Mouse (Mus musculus) limb, embryonic 13.5 days (tissue): ENCODE results near the gene Tyr. TPM values are rescaled to one million over a fixed set of nuclear protein-coding genes. Genes with fewer than 3 reads are reported as not detected.
"Not testable (repeated sequence)": the region's sequence is repeated elsewhere in the genome, so short reads cannot be mapped to it uniquely, and the experiment has no call there.

ENCODE experiments used
- ATAC-seq: fragments of 200-750 bp; cut with Nextera tagmentation; 2 replicates; pipeline ENCODE4 v1.8.0; 2017; ENCODE audit warnings: low read depth, moderate number of reproducible peaks, moderate TSS enrichment; ENCODE audit not compliant: low FRiP score
- H3K27ac ChIP-seq: fragments of 300-500 bp; sonication (generic); 2 replicates; pipeline ENCODE4 v1.5.1; 2015; ENCODE audit warnings: inconsistent platforms, mild to moderate bottlenecking, moderate library complexity
- H3K27me3 ChIP-seq: fragments of 300-500 bp; sonication (generic); 2 replicates; pipeline ENCODE4 v1.6.1; 2015; ENCODE audit warnings: mild to moderate bottlenecking, inconsistent platforms
- H3K36me3 ChIP-seq: fragments of 300-500 bp; sonication (generic); 2 replicates; pipeline ENCODE4 v1.6.1; 2015; ENCODE audit warnings: inconsistent platforms, mild to moderate bottlenecking, moderate library complexity
- H3K4me1 ChIP-seq: fragments of 300-500 bp; sonication (generic); 2 replicates; pipeline ENCODE4 v1.6.1; 2015; ENCODE audit warnings: inconsistent platforms
- H3K4me2 ChIP-seq: fragments of 300-500 bp; sonication (generic); replicated peaks from 2 replicates; pipeline ENCODE4 v1.6.1; 2015; ENCODE audit warnings: inconsistent platforms, mild to moderate bottlenecking, moderate library complexity
- H3K4me3 ChIP-seq: fragments of 300-500 bp; sonication (generic); 2 replicates; pipeline ENCODE4 v1.5.1; 2015; ENCODE audit warnings: moderate library complexity, mild to moderate bottlenecking, inconsistent platforms
- H3K9ac ChIP-seq: fragments of 300-500 bp; sonication (generic); 2 replicates; pipeline ENCODE4 v1.6.1; 2015; ENCODE audit warnings: mild to moderate bottlenecking, inconsistent platforms
- H3K9me3 ChIP-seq: fragments of 300-500 bp; sonication (generic); 2 replicates; pipeline ENCODE4 v1.6.1; 2016; ENCODE audit warnings: inconsistent platforms
- WGBS: fragments of 180-500 bp; shearing (Covaris S2); methylation state at CpG from one replicate; pipeline ENCODE4 v1.1.7; 2015; 5-methylcytosine and 5-hydroxymethylcytosine counted together
- polyA plus RNA-seq: library from polyadenylated mRNA; unstranded; fragments of >200 nt; fragmentation: Nextera tagmentation; extraction: Ambion mirVana; gene quantifications from 2 replicates; pipeline ENCODE4 v1.2.1, GENCODE M21; 2015

Tyr gene
- polyA plus RNA-seq, result 0.13 and 0.52 TPM in 2 replicates

DNA sequence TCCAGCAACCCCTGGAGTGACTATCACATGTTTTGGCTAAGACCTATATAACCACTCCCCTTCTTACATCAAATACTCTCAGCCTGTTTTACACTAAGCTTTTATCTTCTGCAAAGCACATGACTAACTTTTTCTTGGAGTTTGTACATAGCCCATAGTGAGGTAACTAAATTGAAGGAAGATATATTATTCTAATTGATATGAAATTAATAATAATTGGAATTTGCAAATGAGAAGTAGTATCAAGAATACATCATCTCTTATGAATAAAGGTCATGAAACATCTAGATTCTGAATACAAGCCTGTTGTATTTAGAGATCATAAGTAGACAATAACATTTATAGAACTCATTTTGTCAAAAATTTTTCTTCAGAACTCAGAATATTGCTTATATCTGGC, at the start of gene Tyr:
Gene Tyr (minus strand): TSS at position 101 of the 400 bp plus-strand sequence.
- Histone ChIP-seq H3K36me3 (no peaks in the 10 kb centered on the region), H3K4me1 (no peaks in the 10 kb centered on the region), H3K4me2 (no peak within 1 kb of the TSS), H3K27me3 (no peaks in the 10 kb centered on the region), H3K9me3 (no peaks in the 10 kb centered on the region), H3K9ac (no peak within 1 kb of the TSS), H3K27ac (no peak within 1 kb of the TSS), H3K4me3 (no peak within 1 kb of the TSS)
- ATAC-seq, result no peak

DNA sequence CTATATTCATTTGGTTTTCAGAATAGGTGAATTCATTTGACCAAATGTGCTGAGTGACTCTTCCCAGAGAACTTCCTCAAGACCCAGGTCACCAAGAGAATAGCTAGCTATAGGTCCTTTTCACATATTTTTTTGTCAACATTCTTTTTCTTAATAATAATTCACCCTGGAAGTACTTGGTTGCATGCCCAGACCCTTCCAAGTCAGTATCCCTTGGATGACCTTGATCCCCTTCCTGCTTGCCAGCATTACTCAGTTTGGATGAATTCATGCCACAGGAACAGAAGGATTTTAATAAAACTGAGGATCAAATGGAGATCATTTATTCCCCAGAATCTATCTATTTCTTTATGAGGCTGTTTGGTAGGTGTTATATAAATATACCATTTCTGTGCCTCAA, 45.7 kb upstream of the Tyr start:
- Histone ChIP-seq H3K27me3 (no peaks in the 10 kb centered on the region), H3K36me3 (no peaks in the 10 kb centered on the region), H3K9ac (no peak overlapping the region), H3K9me3 (no peaks in the 10 kb centered on the region), H3K4me3 (no peak overlapping the region), H3K27ac (no peak overlapping the region), H3K4me2 (no peak overlapping the region), H3K4me1 (no peaks in the 10 kb centered on the region)
- ATAC-seq, result no peak

DNA sequence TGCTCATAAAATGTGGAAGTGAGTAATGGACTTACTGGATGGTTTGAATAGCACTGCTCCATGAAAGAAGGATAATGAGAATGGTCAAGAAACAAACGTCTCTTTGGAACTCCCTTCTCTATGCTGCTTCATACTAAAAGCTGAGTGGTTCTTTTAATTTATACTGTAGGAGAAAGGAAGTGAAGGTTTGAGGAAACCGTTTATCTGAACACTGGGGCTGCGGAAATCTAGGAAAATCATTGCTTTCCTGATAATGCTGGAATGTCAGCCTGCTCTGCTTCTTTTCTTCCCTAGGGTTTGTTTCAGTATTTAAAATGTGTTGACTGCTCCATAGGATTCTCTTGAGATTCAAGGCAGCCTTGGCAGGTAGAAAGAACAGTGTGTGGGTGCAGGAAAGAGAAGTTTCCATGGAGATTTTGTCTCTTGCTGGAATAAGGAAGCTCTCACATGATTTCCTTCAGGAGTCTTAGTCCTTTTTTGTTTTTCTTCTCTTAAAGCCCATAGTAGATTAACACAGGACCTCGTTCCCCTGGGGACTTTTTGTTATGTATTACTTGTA, 891 bp upstream of the Tyr start:
- H3K27me3 ChIP-seq, result no peaks in the 10 kb centered on the region
- WGBS, result 22% methylated on average over 4 of the region's 4 CpGs
- ATAC-seq, result no peak
- no peaks in the 10 kb centered on the region for H3K9me3 ChIP-seq
- no peak overlapping the region for H3K4me2 ChIP-seq
- H3K4me1 ChIP-seq, result no peaks in the 10 kb centered on the region
- no peak overlapping the region for H3K27ac ChIP-seq
- no peak overlapping the region for H3K9ac ChIP-seq
- H3K4me3 ChIP-seq, result no peak overlapping the region
- H3K36me3 ChIP-seq, result no peaks in the 10 kb centered on the region

DNA sequence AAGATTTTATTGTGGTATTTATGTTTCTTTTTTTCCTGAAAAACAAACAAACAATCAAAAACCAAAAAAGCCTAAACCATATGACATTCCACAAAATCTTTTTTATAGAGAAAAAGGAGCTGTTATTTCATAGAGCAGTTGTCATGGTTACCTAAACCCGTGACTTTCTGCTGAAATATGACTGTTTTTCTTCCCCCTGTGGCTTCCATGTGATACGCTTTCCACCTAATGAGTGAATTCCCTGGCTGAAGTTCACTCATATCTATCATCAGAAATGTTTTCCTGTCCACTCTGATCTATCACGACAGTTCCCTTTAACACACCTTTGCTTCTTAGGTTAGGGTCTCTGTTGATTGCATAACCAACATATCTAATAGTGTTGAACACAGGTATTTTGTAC, 5.3 kb downstream of the Tyr start:
- Histone ChIP-seq H3K4me1 (no peaks in the 10 kb centered on the region), H3K27ac (no peak overlapping the region), H3K4me2 (no peak overlapping the region), H3K9me3 (no peaks in the 10 kb centered on the region), H3K4me3 (no peak overlapping the region), H3K36me3 (no peaks in the 10 kb centered on the region), H3K27me3 (no peaks in the 10 kb centered on the region), H3K9ac (no peak overlapping the region)
- no peak for ATAC-seq
- 78% methylated on average over 3 of the region's 3 CpGs for WGBS

DNA sequence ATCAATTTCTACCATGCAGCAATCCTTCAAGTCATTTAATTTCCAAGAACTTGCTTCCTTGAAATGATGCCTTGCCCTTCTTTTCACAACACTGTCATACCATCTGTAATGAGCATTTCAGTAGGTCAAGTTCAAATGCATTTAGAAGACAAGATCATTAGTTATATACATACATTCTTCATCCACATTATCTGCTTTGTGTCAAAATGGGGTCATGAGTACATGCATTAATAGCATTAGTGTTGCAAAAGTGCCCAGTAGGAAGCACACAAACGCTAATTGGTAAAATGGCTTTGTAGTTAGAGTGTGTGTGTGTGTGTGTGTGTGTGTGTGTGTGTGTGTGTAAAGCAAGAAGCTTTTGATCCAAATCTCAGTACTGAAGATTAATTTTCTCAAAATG, 80.0 kb downstream of the Tyr start:
- ATAC-seq, result no peak
- Histone ChIP-seq H3K27ac (no peak overlapping the region), H3K4me3 (no peak overlapping the region), H3K27me3 (no peaks in the 10 kb centered on the region), H3K9ac (no peak overlapping the region), H3K9me3 (no peaks in the 10 kb centered on the region), H3K4me2 (no peak overlapping the region), H3K36me3 (no peaks in the 10 kb centered on the region), H3K4me1 (no peaks in the 10 kb centered on the region)
- WGBS, result 76% methylated on average over 1 of the region's 1 CpGs

DNA sequence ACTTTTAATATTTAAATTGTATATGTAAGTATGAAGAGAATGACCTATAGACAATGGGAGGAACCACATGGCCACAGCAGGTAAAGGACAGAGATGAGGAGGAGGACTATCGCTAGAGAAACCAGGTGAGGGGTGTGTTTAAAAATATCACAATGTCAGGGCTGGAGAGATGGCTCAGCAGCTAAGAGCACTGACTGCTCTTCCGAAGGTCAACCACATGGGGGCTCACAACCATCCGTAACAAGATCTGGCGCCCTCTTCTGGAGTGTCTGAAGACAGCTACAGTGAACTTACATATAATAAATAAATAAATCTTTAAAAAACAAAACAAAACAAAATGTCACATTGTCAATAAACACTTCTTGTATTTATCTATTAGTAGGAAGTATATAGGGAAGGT, 81.9 kb downstream of the Tyr start:
- 14% methylated on average over 4 of the region's 4 CpGs for WGBS

DNA sequence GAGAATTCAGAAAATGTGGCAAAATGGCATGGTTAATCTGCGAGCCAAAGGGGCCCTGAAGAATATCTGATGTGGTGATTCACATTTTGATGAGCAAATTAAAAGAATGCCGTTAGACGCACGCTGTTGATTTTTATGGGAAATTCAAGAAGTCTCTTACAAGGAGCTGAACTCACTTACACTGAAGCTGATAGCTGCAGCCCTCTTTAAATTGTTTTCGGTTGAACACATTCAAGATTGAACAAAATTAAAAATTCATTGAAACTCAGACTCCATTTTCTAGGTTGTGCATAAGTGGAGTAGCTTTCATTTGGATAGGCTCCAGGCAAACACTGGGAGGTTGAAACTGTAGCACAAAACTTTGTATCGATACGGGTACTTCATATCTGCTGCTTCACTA, 96.3 kb downstream of the Tyr start:
- 92% methylated on average over 7 of the region's 7 CpGs for WGBS

More for the DNA sequence above, 81.9 kb downstream of the Tyr start:
- H3K9ac ChIP-seq, ATAC-seq, H3K27ac ChIP-seq, H3K4me2 ChIP-seq, H3K27me3 ChIP-seq, H3K9me3 ChIP-seq, H3K36me3 ChIP-seq, H3K4me3 ChIP-seq, H3K4me1 ChIP-seq: not testable (repeated sequence)

DNA sequence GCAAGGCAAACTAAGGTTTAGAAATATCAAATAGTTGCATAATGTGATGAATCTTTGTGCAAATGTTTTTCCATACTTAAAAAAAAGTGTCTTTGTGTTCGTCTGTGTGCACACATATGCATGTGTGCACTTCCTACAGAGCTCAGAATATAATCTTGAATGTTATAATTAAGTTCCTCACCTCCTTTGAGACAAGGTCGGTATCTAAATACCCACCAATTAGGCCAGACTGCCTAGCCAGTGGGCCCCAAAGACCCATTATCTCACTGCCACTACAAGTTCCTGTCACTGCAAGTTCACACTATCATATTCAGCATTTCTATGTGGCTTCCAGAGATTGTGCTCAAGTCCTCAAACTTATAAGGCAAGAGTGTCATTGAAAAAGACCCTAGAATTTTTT, 118.4 kb downstream of the Tyr start:
- H3K9ac ChIP-seq, result no peak overlapping the region
- 62% methylated on average over 2 of the region's 2 CpGs for WGBS
- no peaks in the 10 kb centered on the region for H3K27me3 ChIP-seq
- no peaks in the 10 kb centered on the region for H3K9me3 ChIP-seq
- H3K27ac ChIP-seq, result no peak overlapping the region
- H3K4me2 ChIP-seq, result no peak overlapping the region
- peaks cover 3% of the 10 kb centered on the region; the same call in 1 of the 2 replicates for H3K36me3 ChIP-seq
- ATAC-seq, result no peak
- no peaks in the 10 kb centered on the region for H3K4me1 ChIP-seq
- H3K4me3 ChIP-seq, result no peak overlapping the region

More for the DNA sequence above, 96.3 kb downstream of the Tyr start:
- Histone ChIP-seq H3K27ac (no peak overlapping the region), H3K9ac (no peak overlapping the region), H3K27me3 (no peaks in the 10 kb centered on the region), H3K4me3 (no peak overlapping the region), H3K4me2 (no peak overlapping the region), H3K4me1 (no peaks in the 10 kb centered on the region), H3K9me3 (no peaks in the 10 kb centered on the region), H3K36me3 (no peaks in the 10 kb centered on the region)
- no peak for ATAC-seq

Other genes starting within 250 kb of the Tyr start
- gene Nox4, start 247.4 kb downstream of the Tyr start, polyA plus RNA-seq, result 6.9 and 7.1 TPM in 2 replicates
- 0.06 and 0.26 TPM in 2 replicates for gene Grm5, start 90.7 kb upstream of the Tyr start, polyA plus RNA-seq